Mouse (Mus musculus) embryonic fibroblast, embryonic 13.5 days (primary cell): ENCODE results near the gene Pirb. TPM values are rescaled to one million over a fixed set of nuclear protein-coding genes. Genes with fewer than 3 reads are reported as not detected.
"Not testable (repeated sequence)": the region's sequence is repeated elsewhere in the genome, so short reads cannot be mapped to it uniquely, and the experiment has no call there.

ENCODE experiments used
- H3K27ac ChIP-seq: 2 replicates; pipeline ENCODE4 v1.5.1; 2012; ENCODE audit warnings: low read length, control low read depth, inconsistent platforms; ENCODE audit not compliant: insufficient read depth
- H3K4me1 ChIP-seq: 2 replicates; pipeline ENCODE4 v1.6.1; 2011; ENCODE audit warnings: low read length; ENCODE audit not compliant: control insufficient read depth, insufficient read depth
- H3K4me3 ChIP-seq: 2 replicates; pipeline ENCODE4 v1.5.1; 2011; ENCODE audit warnings: mild to moderate bottlenecking, control low read depth, low read length; ENCODE audit not compliant: insufficient read depth
- CTCF ChIP-seq: IDR thresholded peaks from 2 replicates; pipeline ENCODE4 v1.5.1; 2011; ENCODE audit warnings: mild to moderate bottlenecking, control low read depth, low read length, moderate library complexity, borderline replicate concordance; ENCODE audit not compliant: insufficient read depth
- POLR2A ChIP-seq: IDR thresholded peaks from 2 replicates; pipeline ENCODE4 v1.6.1; 2011; ENCODE audit warnings: low read depth, mild to moderate bottlenecking, control low read depth, low read length, moderate library complexity
- polyA plus RNA-seq: library from polyadenylated mRNA; stranded (reverse); fragments of >200 nt; gene quantifications from 2 replicates; pipeline ENCODE4 v1.2.4, GENCODE M21; 2011; ENCODE audit warnings: low read depth; ENCODE audit not compliant: missing spikeins, insufficient read length

Pirb gene
- polyA plus RNA-seq, 1 experiment, result 0.79 TPM

GRCm38 (mm10) chr7:3705911-3706310 lies 14.3 kb downstream of the Pirb start:
- Histone ChIP-seq H3K27ac (peak overlapping the region; percentile 25; the same call in 1 of the 2 replicates), H3K4me1 (peaks cover 5% of the 10 kb centered on the region), H3K4me3 (peak overlapping the region; percentile 83)
- TF ChIP-seq CTCF (no peak), POLR2A (no peak)

- not testable (repeated sequence) for H3K4me1 ChIP-seq
- peak overlapping the region; percentile 83 for H3K4me3 ChIP-seq
- H3K27ac ChIP-seq, result peak overlapping the region; percentile 20; the same call in 1 of the 2 replicates
Observed at GRCm38 (mm10) chr7:3705461-3705860, 14.7 kb downstream of the Pirb start.

- no peak for TF ChIP-seq CTCF
- no peak; the same call in none of the 2 replicates for TF ChIP-seq POLR2A
- peaks cover 5% of the 10 kb centered on the region for H3K4me1 ChIP-seq
- H3K4me3 ChIP-seq, result peak overlapping the region; percentile 83
- peak overlapping the region; percentile 89 for H3K27ac ChIP-seq
Observed at GRCm38 (mm10) chr7:3704475-3704874, 15.7 kb downstream of the Pirb start.

- peak within 1 kb of the TSS; percentile 89 for H3K27ac ChIP-seq
- TF ChIP-seq POLR2A (peak; percentile 100), CTCF (no peak)
Observed at GRCm38 (mm10) chr7:3703879-3704441, 16.2 kb downstream of the Pirb start, which contains the start of gene Rps9. TSS of gene Rps9 (plus strand) at chr7:3703993.

GRCm38 (mm10) chr7:3703148-3703878 lies 16.9 kb downstream of the Pirb start:
- Histone ChIP-seq H3K4me1 (peaks cover 5% of the 10 kb centered on the region), H3K4me3 (no peak overlapping the region), H3K27ac (peak overlapping the region; percentile 17; the same call in 1 of the 2 replicates)
- TF ChIP-seq CTCF, result no peak
- no peak for TF ChIP-seq POLR2A

More at GRCm38 (mm10) chr7:3703879-3704441, 16.2 kb downstream of the Pirb start, which contains the start of gene Rps9:
- peak within 1 kb of the TSS; percentile 83 for H3K4me3 ChIP-seq
- peaks cover 5% of the 10 kb centered on the region for H3K4me1 ChIP-seq

- no peak overlapping the region for H3K27ac ChIP-seq
- no peaks in the 10 kb centered on the region for H3K4me1 ChIP-seq
- H3K4me3 ChIP-seq, result no peak overlapping the region
- no peak for TF ChIP-seq CTCF
- no peak for TF ChIP-seq POLR2A
Observed at GRCm38 (mm10) chr7:3698471-3698870, 21.7 kb downstream of the Pirb start.

- peak overlapping the region; percentile 80 for H3K4me3 ChIP-seq
- peak overlapping the region; percentile 7; the same call in 1 of the 2 replicates for H3K27ac ChIP-seq
- H3K4me1 ChIP-seq, result not testable (repeated sequence)
Observed at GRCm38 (mm10) chr7:3694949-3695305, 25.3 kb downstream of the Pirb start.

- H3K4me1 ChIP-seq, result no peaks in the 10 kb centered on the region; the same call in 1 of the 2 replicates
- H3K4me3 ChIP-seq, result peak overlapping the region; percentile 80
- H3K27ac ChIP-seq, result peak overlapping the region; percentile 91
- TF ChIP-seq CTCF (no peak), POLR2A (peak; percentile 55; the same call in 1 of the 2 replicates)
Observed at GRCm38 (mm10) chr7:3694076-3694948, 25.9 kb downstream of the Pirb start.

- peak overlapping the region; percentile 91 for H3K27ac ChIP-seq
- TF ChIP-seq CTCF (no peak), POLR2A (peak; percentile 97; the same call in 1 of the 2 replicates)
- H3K4me1 ChIP-seq, result no peaks in the 10 kb centered on the region; the same call in 1 of the 2 replicates
- peak overlapping the region; percentile 80 for H3K4me3 ChIP-seq
Observed at GRCm38 (mm10) chr7:3693809-3694075, 26.4 kb downstream of the Pirb start.
